Mouse (Mus musculus) layer of hippocampus, postnatal 36 days (tissue): Measurements from ENCODE around the gene Cops8. TPM values are rescaled to one million over a fixed set of nuclear protein-coding genes. Genes with fewer than 3 reads are reported as not detected.

ENCODE experiments used
- DNase-seq, 2 experiments: peaks; one replicate each; pipeline ENCODE4 v3.0.0; 2022
- total RNA-seq, 2 experiments: library from RNA; stranded (reverse); gene quantifications; 2 replicates each; pipeline ENCODE4 v1.2.3; 2021

Gene Cops8
- total RNA-seq, 2 experiments from 2014 or later: 105 to 111 TPM

DNA sequence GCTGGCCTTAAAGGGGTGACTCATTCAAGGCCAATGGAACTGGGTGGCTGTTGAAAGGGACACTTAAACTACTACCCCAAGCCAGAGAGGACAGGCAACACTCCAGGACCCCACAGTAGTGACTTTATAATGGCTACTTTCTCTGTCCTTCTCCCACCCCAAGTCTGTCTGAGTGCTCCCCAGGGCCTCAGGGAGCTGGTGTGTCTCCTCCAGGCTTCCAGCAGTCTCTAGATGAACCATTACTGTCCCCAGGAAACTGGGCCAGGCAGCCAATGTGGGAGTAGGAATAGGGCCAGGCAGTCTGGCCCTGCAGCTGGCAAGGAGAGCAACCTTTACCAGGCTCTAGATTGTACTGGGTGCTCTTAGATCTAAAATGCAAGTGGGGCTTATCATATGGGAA, 49.0 kb downstream of the Cops8 start:
- DNase-seq: no peak

DNA sequence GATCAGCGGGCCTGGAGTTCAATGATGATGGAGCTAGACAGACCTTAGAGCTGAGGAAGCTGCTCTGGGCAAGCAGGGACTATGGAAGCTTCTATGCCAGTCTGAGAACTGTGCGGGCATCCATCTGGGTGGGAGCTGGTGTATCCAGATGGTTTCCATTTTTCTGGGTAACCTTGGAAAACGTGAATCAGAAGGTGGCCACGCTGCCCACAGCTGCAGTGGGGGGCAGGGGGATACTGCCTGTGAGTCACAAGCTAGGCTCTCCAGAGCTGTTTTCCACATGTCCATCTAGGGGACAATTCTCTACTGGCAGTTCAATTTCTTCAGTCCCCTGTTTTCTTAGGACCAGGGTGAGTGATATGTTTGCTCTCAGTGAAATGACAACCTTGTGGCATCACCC, 49.8 kb downstream of the Cops8 start:
- no peak for DNase-seq

- no peak for DNase-seq
Observed at GRCm38 (mm10) chr1:90656492-90657245, 53.9 kb downstream of the Cops8 start.

GRCm38 (mm10) chr1:90657292-90658050, 54.7 kb downstream of the Cops8 start:
- DNase-seq: no peak

DNA sequence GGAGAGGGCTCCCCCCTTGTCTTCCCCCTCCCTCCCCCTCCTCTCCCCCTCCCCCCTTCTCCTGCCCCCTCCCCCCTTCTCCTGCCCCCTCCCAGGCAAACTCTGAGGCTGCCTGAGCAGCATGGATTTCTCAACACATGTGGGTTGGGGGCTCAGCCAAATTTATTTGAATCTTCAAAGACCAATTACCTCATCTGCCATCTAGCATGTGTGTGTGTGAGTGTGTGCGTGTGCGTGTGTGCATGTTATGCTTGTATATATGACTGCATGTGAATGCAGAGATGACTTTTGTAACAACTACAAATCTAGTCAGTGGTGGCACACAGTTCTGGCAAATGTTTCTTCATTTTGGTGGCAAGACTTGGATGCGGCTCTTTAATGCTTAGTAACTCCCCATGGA, 55.8 kb downstream of the Cops8 start:
- DNase-seq: no peak

DNA sequence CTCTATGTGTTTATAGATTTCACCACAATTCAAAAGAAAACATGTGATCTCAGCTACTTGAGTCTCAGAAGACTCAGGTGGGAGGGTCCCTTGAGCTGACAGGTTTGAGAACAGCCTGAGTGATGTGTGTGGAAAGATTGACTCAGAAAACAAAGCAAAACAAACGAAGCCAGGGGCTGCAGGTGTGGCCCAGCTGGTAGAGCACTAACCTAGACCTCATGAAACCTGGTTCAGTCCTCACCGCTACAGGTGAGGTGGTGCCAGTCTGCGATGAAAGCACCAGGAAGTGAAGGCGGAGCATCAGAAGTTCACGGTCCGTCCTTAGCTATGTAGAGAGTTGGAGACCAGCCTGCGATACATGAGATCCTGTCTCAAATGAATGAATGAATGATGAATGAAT, 57.4 kb downstream of the Cops8 start:
- DNase-seq: no peak

DNA sequence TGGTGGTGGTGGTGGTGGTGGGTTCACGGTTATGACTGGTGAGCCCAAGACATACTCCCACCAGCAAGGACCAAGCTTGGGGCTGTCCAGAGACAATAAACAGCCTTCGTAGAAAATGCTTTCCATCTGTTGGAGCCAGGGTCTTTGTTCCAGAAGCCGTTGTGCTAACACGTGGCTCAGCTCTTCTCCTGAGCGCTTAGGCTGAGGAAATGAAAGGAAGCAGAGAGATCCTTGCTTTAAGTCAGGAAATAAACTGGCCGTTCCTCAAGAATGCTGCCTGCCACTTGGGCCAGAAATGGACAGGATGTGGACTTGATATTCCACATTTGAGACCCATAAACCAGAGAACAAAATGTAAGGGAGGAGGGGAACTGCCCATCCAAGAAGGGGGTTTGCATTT, 59.7 kb downstream of the Cops8 start:
- no peak for DNase-seq

Other genes with a start within 250 kb of the Cops8 start
- 1 to 10 TPM; 3.7 to 4.3 TPM for gene Col6a3, start 241.0 kb downstream of the Cops8 start, total RNA-seq